Mouse (Mus musculus): ENCODE results near the gene AL731706.2.
"Not testable (repeated sequence)": the region's sequence is repeated elsewhere in the genome, so short reads cannot be mapped to it uniquely, and the experiment has no call there.

AL731706.2 gene

GRCm38 (mm10) chr2:136885579-136885978, at the start of gene AL731706.2:
Gene AL731706.2 (minus strand): TSS chr2:136885679.
- DNase-seq: no peak

- no peak for DNase-seq
Observed at GRCm38 (mm10) chr2:136921003-136921408, 35.5 kb upstream of the AL731706.2 start.

DNA sequence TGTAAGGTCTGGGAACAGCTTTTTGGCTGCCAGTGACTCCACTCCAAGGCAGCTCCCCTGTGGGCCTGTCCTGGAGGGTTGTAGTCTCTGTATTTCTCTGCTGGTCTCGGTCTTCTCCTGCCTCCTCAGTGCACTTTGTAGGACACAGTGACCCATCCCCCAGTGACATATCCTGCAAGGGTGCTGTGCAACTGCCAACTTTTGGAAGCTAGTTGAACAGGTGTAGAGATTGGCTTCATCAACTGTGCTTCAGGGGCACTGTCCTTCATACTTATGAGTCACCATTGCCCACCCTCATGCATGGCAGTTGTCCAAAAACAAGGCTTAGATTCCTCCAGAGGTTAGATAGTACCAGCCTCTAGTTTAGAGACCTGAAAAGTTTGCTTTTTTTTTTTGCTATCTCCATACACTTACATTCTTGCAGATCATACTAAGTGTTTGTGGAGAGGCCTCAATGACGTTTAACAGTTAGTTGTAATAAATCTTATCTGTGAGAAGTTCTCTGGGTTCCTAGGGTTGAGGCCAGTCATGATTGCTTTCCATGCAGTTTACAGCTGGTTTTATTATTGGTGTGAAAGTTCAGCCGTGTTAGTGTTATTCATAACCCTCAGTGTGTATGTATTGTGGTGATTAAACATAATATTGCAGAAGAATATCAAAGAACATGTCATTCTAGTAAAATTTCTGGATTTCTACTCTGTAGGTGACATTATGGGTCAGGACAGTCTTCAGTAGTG, 34.9 kb upstream of the AL731706.2 start:
- no peak for DNase-seq

- no peak for DNase-seq
Observed at GRCm38 (mm10) chr2:136919433-136919832, 34.0 kb upstream of the AL731706.2 start.

- no peak for DNase-seq
Observed at GRCm38 (mm10) chr2:136914334-136914902, 28.9 kb upstream of the AL731706.2 start.

DNA sequence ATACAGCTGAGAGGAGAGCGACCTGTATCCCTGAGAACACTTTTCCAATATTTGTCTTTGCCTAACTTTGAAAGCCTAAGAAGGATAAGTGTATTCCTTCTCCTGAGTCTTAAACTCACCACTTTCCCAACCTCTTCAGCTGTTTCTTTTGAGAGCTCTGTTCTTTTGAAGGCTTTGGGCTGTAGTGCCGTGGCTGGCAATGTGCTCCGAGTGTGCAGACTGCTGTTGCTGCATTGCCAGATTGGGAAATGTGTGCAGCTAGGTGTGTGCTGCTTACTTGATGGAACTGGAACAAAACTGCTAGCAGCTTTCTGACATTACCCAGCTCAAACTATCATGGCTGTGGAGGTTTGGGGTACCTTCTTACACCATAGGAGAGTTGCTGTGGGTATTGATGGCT, 27.5 kb upstream of the AL731706.2 start:
- no peak for DNase-seq

GRCm38 (mm10) chr2:136911958-136912411, 26.5 kb upstream of the AL731706.2 start:
- no peak for DNase-seq

DNA sequence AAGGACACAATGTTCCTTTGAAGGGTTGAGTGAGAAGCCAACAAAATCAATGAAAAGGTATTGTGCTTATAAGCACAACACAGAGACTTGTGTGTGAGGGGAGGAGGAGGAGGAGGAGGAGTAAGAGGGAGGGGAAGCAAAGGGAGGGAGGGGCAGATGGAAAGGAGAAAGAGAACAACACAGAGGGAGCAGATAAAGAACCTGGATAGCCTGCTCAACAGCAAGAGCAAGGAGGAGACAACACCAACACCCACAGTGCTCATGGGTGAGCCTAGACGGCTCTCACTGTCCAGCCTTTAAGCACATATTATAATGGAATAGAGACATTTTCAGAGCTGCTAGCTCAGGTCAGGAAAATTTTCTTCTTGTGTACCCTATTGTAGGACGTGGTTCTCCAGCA, 23.8 kb upstream of the AL731706.2 start:
- DNase-seq: no peak

GRCm38 (mm10) chr2:136908596-136908995, 23.1 kb upstream of the AL731706.2 start:
- no peak for DNase-seq

GRCm38 (mm10) chr2:136896131-136896530, 10.7 kb upstream of the AL731706.2 start:
- DNase-seq: no peak

DNA sequence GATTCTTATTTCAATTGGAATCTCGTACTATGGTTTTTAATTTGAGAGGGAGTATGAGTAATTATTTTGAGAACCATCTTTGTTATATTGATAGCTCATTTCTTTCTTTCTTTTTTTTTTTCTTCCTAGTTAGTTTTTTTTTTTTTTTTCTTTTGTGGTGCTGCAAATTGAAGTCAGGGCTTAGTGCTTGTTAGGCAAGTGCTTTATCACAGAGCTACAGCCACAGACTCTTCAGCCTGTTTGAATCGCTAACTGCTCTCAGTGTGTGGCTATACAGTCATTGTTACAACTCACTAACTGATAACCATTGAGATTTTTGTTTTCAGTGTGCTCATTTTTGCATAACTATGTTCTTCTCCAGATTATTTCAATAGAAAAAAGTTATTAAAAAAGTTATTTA, 9.0 kb upstream of the AL731706.2 start:
- DNase-seq: no peak

GRCm38 (mm10) chr2:136891951-136892371, 6.5 kb upstream of the AL731706.2 start:
- peak; percentile 87 to 89 for DNase-seq

GRCm38 (mm10) chr2:136891068-136891950, 5.8 kb upstream of the AL731706.2 start, which contains the start of the genes Slx4ip, AL731706.1 and Mkks:
Gene Slx4ip (plus strand): TSS chr2:136891218.
Gene AL731706.1 (minus strand): TSS chr2:136891389.
Gene Mkks (minus strand): TSS chr2:136891389.
- DNase-seq: peak; percentile 98 to 99

DNA sequence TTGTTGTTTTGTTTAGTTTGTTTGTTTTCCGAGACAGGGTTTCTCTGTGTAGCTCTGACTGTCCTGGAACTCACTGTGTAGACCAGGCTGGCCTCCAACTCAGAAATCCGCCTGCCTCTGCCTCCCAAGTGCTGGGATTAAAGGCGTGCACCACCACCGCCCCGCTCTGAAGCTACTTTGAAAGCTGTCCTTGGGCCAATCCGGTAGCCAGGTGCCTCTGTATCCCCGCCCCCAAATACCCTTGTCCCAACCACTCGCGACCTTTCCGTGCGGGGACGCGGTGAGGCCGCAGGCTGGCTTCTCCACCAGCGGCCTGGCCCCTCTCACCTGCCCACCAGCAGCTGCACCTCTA, 5.2 kb upstream of the AL731706.2 start:
- not testable (repeated sequence) for DNase-seq

DNA sequence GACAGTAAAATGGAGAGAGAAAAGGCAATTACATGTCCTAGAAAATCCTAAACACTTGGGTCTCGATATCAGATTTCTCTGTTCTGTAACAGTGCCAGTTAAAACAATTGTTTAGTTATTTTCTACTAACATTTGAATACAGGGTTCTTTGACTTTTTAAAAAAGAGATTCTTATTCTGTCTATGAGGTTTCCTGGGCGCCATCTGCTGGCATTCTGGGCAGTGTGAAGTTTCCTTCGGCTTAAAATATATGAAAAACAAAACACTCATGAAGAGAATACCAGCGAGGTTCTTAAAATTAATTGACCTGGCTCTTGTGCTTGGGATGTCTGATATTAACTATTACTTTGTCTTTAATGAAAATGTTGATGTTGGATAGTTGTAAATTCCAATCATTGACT, 1.4 kb upstream of the AL731706.2 start:
- DNase-seq: no peak

DNA sequence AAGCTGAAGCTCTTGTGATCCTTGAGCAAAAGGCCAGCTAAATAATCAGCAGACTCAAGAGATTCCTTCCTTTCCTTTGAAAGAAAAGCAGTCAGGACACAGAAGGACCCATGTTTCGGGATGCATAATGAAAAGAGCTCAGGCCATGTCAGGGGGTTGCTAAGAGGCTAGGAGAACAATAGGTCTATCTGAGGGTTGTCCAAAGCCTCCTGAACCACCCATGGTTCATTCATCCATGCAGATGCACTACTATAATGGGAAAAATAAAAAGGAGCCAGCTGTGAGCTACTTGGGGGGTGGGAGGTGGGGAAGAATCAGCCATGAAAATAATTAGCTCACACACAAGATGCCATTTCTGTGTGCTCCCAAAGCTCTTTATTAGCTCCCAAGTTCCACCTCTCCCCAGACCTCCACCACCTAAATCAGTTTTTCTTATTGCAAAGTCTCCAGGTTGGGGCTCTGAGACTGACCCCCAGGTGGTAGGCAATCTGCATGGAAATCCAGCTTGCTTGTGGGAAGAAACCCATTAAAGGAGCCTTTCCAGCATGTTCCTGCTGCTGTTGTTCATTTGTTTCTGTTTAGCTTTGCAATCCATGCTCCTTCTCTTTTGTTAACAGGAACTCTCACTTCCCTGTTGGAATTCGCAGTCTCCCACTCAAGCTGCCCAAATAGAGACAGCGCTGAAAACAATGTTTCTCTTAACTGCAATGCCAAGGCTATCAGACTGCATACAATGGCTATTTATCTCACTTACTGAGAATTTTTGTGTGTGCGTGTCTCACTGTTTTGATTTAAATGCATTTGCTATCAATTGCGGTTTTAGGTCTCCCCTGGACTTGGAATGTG, 30.7 kb downstream of the AL731706.2 start:
- DNase-seq: no peak

DNA sequence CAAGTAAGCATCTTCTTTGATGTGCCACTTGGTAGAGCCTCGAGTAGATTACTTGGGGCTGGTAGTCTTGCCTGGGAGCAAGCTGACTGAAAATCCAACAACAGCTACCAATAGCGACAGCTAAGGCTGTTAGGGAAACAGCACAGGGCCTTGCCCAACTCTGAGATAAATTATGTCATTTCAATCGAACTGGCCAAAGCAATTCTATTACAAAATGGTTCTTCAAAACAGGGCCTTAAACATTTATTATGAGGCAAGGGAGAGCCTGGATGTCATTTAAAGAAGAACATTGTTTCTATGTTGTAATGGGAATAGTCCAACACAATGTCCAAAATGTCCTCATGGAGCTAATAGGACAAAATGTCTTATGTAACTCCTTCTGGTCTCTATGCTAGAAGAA, 35.1 kb downstream of the AL731706.2 start:
- DNase-seq: no peak

DNA sequence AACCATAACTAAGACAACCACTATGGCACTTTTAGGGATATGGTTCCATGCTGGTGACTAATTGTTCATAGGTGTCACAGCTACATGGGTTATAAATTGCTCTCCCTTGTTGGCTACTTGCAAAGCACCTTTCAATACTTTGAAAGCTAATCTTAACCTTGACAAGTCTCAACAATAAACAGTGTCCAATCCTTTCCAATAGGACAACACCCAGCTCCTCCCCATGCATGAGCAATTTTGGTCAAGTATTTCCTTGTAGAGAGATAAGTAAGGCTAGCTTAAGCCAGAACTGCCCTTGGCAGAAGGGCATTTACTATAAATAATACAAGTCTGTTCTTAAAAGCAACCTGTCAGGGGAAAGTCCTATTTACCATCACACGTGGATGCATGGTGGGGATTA, 47.5 kb downstream of the AL731706.2 start:
- no peak for DNase-seq

DNA sequence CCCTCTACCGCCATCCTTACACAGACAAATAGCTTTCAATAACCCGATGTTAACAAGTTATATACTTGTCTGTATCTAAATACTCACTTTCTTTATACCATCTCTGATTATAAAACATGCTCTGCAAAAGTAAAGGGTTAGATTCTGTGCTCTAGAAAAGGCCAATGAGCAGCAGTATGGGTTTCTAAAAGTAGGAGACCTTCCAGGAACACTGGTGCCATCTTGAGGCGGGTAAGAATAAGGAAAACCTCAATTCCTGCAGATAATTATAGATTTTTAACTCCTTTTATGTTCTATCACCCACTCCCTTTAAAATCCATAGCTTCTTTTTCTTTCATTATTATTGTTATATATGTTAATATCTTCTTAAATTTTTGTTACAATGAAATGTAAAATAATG, 49.6 kb downstream of the AL731706.2 start:
- DNase-seq: no peak
